Mouse (Mus musculus): ENCODE results near the gene Grm5.

DNA sequence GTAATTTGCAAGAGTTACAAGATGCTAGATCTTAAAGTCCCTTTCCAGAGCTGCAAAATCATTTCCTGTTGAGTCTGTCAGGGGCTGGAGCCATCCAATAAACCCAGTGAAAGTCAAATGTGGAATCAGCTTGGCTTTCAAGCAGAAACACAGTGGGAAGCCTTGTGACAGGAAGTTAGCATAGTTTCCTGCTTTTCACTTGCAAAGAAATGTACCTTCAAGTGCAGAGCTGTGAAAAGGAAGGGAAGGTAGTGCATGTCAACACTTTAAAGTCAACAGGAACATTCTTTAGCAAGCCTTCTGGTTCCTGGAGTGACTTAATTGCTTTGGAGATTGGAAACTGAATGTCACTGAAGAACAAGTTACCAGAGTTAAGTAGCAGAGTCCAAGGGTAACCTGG, 463.4 kb downstream of the Grm5 start:
- TF ChIP-seq CTCF (IDR thresholded peaks at IDR 0.05; ENCODE audit: low read depth) (no peak), EP300 (IDR thresholded peaks at IDR 0.05; ENCODE audit: low read depth) (no peak)
